Mouse (Mus musculus) E14TG2a.4 (cell line): Measurements from ENCODE around the gene Fabp2.

ENCODE experiments used
- H3K27me3 ChIP-seq: 2 replicates; pipeline ENCODE4 v1.6.1; 2014; ENCODE audit warnings: low read length, control low read depth; ENCODE audit not compliant: insufficient read depth
- H3K36me3 ChIP-seq: 2 replicates; pipeline ENCODE4 v1.6.1; 2014; ENCODE audit warnings: low read length, control low read depth; ENCODE audit not compliant: insufficient read depth
- H3K4me1 ChIP-seq: replicated peaks from 2 replicates; pipeline ENCODE4 v1.6.1; 2014; ENCODE audit warnings: low read depth, low read length, control low read depth
- H3K4me3 ChIP-seq: replicated peaks from 2 replicates; pipeline ENCODE4 v1.5.1; 2014; ENCODE audit warnings: mild to moderate bottlenecking, low read length
- H3K9me3 ChIP-seq: 2 replicates; pipeline ENCODE4 v1.6.1; 2014; ENCODE audit warnings: low read length, control low read depth
- CTCF ChIP-seq: conservative IDR thresholded peaks from 2 replicates; pipeline ENCODE4 v1.5.1; 2014; ENCODE audit warnings: low read length
- NANOG ChIP-seq: IDR thresholded peaks from 2 replicates; pipeline ENCODE4 v1.6.1; 2014; ENCODE audit warnings: borderline replicate concordance, low read length, mixed read lengths
- POU5F1 ChIP-seq: IDR thresholded peaks from 2 replicates; pipeline ENCODE4 v1.6.1; 2014; ENCODE audit warnings: low read length, borderline replicate concordance

Fabp2 gene

DNA sequence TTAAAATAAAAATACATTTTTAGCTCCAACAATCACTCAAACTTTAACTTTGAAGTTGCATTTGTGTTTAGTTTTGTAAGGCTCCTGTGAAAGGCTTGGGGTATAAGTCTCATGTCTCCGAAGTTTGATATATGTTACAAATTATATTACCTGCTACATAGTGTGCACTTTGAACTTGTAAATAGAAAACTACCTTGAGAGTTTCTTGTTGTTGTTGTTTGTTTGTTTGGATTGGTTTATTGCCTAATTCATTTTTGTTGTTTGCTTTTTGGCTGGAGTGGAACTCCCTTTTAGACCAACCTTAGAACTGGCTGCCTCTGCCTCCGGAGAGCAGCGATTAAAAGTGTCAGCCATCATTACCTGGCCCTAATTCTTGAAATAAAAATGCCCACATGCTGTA is at the start of gene Fabp2:
TSS of gene Fabp2 (plus strand) at position 301 of the 400 bp plus-strand sequence.
- no peak within 1 kb of the TSS for H3K4me3 ChIP-seq
- no peaks in the 10 kb centered on the region for H3K9me3 ChIP-seq
- no peak for TF ChIP-seq CTCF
- no peak for TF ChIP-seq POU5F1
- no peak for TF ChIP-seq NANOG
- no peaks in the 10 kb centered on the region for H3K4me1 ChIP-seq
- H3K27me3 ChIP-seq, result no peaks in the 10 kb centered on the region
- H3K36me3 ChIP-seq, result no peaks in the 10 kb centered on the region

DNA sequence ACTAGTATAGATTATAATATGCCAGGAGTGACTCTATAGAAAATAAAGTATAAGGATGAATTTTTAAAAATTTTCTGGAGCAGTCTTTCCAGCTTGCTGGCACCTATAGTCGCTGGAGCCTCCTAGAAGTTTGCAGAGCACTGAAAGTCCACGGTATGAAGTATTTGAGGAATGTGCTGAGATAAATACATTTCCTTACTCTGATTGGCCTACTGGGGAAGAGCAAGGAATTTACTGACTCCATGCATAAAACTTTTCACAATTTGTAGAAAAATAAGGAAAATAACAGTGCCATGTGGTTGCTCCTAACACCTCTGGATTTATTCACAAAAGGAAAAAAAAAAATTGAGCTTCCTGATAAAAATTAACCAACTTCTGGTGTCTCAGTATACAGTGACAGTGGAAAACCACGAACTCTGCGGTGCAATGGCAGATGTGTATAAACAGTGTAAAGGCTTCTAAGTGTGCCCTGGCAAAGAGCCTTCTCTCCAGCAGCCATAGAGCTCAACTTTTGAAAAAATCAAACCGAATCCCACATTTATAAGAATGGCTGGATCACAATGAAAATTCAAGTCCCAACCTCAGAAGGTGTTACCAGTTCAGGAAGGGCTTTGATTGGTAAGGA is 46.4 kb upstream of the Fabp2 start:
- H3K27me3 ChIP-seq, result no peaks in the 10 kb centered on the region

DNA sequence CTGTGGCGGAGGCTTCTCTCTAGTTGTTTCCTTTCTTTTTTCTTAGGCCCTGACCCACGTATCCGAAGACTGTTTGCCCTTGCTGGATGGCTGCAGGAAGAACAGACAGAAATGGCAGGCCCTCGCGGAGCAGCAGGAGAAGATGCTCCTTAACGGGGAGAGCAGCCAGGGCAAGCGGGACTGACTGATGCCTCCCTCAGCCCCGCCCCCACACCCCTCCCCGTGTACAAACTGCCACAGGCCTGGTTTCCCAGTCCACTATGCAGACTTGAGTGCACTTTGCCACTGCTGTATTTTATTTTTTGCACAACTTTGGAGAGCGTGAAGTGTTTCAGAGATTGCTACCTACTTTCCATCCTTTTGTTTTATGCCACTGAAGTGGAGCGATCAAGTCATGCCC is 39.7 kb upstream of the Fabp2 start:
- TF ChIP-seq CTCF, result no peak
- no peak for TF ChIP-seq POU5F1
- no peak for TF ChIP-seq NANOG
- H3K4me3 ChIP-seq, result peak overlapping the region; percentile 65
- no peaks in the 10 kb centered on the region for H3K4me1 ChIP-seq
- no peaks in the 10 kb centered on the region for H3K9me3 ChIP-seq
- H3K36me3 ChIP-seq, result no peaks in the 10 kb centered on the region
- no peaks in the 10 kb centered on the region for H3K27me3 ChIP-seq

More for the DNA sequence above, 46.4 kb upstream of the Fabp2 start:
- Histone ChIP-seq H3K4me1 (no peaks in the 10 kb centered on the region), H3K36me3 (no peaks in the 10 kb centered on the region), H3K4me3 (no peak overlapping the region), H3K9me3 (no peaks in the 10 kb centered on the region)
- no peak for TF ChIP-seq NANOG
- TF ChIP-seq CTCF, result no peak
- TF ChIP-seq POU5F1, result no peak

DNA sequence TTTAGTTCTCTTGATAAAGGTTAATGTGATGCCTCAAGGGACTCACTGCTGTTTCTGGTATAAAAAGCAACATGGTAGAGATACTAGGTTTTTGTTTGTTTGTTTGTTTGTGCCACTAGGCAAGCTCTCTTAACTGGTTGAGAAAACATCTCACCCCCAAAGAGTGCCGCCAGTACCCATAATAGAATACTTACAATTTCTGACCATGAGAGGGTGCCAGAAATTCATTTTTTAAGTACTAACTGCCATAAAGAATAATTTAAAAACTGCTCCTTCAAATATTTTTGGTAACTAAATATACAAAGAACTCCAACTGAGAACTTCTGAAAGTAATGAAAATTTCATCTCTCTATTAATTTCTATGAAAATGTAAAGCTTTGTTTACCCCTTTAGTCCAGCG is 35.0 kb upstream of the Fabp2 start:
- Histone ChIP-seq H3K36me3 (no peaks in the 10 kb centered on the region), H3K4me3 (no peak overlapping the region), H3K27me3 (no peaks in the 10 kb centered on the region), H3K9me3 (no peaks in the 10 kb centered on the region), H3K4me1 (no peaks in the 10 kb centered on the region)
- TF ChIP-seq CTCF, result no peak
- TF ChIP-seq POU5F1, result no peak
- TF ChIP-seq NANOG, result no peak

DNA sequence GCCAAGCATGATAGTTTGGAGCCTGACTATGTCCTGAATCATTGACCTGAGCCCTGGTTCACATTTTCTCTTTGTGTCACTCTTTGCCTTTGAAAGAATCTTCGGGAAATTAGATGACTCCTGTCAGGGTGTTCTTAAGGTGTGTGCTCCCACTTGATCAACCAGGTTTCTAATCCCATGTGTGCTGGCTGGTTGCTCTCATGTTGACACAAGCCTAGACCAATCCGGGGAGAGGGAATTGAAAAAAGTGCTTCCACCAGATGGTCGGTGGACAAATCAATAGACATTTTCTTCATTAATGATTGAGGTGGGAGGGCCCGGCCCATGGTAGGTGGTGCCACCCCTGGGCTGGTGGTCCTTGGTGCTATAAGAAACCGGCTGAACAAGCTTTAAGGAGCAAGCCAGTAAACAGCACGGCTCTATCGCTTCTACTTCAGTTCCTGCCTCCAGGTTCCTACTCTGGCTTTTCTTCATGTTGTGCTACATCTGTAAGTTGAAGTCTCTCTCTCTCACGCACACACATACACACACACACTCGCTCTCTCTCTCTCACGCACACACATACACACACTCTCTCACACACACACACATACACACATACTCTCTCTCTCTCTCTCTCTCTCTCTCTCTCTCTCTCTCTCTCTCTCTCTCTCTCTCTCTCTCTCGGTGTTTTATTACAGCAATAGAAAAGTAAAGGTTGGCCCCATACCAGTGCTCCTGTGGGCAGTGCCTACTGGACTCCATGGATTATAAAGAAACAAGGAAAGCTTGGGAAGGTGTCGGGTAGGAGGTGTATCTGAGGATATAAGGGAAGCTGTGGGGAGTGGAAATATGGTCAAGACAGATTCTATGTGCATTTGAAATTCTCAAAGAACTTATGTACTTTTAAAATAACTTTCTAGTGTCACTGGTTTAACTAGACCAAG is 34.0 kb upstream of the Fabp2 start:
- TF ChIP-seq CTCF (no peak), POU5F1 (no peak), NANOG (no peak)
- Histone ChIP-seq H3K9me3 (no peaks in the 10 kb centered on the region), H3K27me3 (no peaks in the 10 kb centered on the region), H3K4me1 (no peaks in the 10 kb centered on the region), H3K36me3 (no peaks in the 10 kb centered on the region), H3K4me3 (no peak overlapping the region)

DNA sequence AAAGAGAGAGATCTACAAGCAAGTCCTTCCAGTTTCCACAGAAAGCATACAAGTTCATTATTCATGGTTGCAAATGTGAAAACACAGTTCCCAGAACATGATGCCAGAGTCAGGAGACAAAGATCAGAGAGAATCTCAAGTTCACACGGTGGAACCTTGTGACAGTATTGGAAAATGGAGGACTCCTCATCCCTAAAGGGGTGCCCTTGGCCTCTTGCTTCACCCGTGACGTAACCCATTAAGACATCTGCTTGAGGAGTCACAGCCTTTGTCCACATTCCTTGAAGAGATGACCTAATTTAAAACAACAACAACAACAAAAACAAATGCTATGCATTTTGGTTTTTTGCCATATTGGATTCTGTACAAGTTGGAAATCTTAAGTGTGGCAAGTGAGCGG is 29.8 kb upstream of the Fabp2 start:
- TF ChIP-seq NANOG, result no peak
- no peak for TF ChIP-seq CTCF
- no peak for TF ChIP-seq POU5F1
- Histone ChIP-seq H3K4me1 (no peaks in the 10 kb centered on the region), H3K9me3 (no peaks in the 10 kb centered on the region), H3K36me3 (no peaks in the 10 kb centered on the region), H3K4me3 (no peak overlapping the region), H3K27me3 (no peaks in the 10 kb centered on the region)

DNA sequence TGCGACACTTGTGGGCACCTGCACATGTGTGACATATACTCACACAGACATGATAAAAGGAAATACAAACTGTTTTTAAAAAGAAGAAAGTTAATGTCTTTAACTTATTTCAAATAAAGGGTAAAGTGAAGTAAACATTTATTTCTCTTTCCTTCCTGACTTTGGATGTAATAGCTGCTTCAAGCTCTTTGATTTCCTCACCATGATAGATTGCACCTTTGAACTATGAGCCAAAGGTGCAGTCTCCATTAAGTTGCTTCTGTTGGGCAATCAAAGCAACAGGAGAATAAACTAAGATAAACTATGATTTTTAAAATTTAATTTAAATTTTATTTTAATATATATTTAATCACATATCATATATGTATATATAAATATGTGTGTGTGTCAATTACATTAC is 26.6 kb upstream of the Fabp2 start:
- H3K36me3 ChIP-seq, result no peaks in the 10 kb centered on the region
- H3K27me3 ChIP-seq, result no peaks in the 10 kb centered on the region
- TF ChIP-seq POU5F1 (no peak), CTCF (no peak), NANOG (no peak)
- no peaks in the 10 kb centered on the region for H3K4me1 ChIP-seq
- no peaks in the 10 kb centered on the region for H3K9me3 ChIP-seq
- H3K4me3 ChIP-seq, result no peak overlapping the region

DNA sequence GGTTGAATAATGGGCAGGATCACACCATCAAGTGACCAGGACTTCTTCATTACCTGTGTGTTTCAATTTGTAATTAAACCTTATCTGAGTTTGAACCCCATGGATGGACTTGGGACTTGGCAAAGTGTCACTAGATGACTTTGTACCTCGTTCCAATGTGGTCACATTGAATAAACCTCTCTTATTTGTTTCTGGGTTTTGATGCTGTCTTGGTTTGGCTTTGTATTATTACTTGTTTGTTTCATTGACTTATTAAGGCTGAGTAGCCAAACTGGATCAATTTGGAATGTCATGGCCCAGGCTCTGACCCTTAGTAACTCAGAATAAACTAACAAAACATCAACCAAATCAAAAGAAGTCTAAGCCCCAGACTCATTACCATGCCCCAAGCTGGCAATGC is 23.3 kb upstream of the Fabp2 start:
- H3K9me3 ChIP-seq, result no peaks in the 10 kb centered on the region
- H3K4me1 ChIP-seq, result no peaks in the 10 kb centered on the region
- TF ChIP-seq POU5F1 (no peak), CTCF (no peak), NANOG (no peak)
- H3K4me3 ChIP-seq, result no peak overlapping the region
- no peaks in the 10 kb centered on the region for H3K36me3 ChIP-seq
- H3K27me3 ChIP-seq, result no peaks in the 10 kb centered on the region

DNA sequence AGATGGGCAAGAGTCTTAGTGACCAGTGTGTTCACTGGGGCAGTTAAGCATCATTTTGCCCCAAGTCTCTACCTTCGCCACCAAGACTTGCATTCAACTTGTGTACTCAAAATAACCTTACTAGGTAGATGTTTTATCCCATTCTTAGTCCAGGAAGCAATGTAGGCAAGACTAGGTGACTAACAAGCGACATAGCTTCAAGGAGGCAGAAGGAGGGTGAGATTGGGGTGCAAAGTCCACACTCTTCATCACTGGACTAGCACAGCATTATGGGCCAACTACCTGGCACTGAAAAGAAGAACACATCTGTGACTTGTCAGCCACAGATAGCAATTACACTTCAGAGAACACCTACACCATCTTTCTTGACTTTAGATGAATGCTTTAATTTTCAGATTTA is 18.0 kb upstream of the Fabp2 start:
- Histone ChIP-seq H3K27me3 (no peaks in the 10 kb centered on the region), H3K4me3 (no peak overlapping the region), H3K4me1 (0 out of 2 replicates have a peak, but pooled peaks cover 3% of the 10 kb centered on the region), H3K9me3 (no peaks in the 10 kb centered on the region), H3K36me3 (no peaks in the 10 kb centered on the region)
- no peak for TF ChIP-seq POU5F1
- TF ChIP-seq NANOG, result no peak
- no peak for TF ChIP-seq CTCF
